Mouse (Mus musculus) CH12.LX (cell line): ENCODE results near the gene E130114P18Rik. TPM values are rescaled to one million over a fixed set of nuclear protein-coding genes. Genes with fewer than 3 reads are reported as not detected.

Experiments used
- DNase-seq: peaks from one replicate; pipeline ENCODE4 v3.0.0-alpha.2; 2013; ENCODE audit errors: extremely low read depth
- H3K27ac ChIP-seq: 2 replicates; pipeline ENCODE4 v1.5.1; 2012; ENCODE audit warnings: low read depth, mild to moderate bottlenecking, control low read depth, moderate library complexity; ENCODE audit not compliant: insufficient read depth
- H3K27me3 ChIP-seq: replicated peaks from 2 replicates; pipeline ENCODE3; 2012; ENCODE audit warnings: inconsistent platforms
- H3K36me3 ChIP-seq, 2 experiments: replicated peaks in 1 of 2; 2 replicates each; pipeline versions ENCODE3 to v1.6.1; 2012; ENCODE audit warnings: inconsistent platforms in 1 of 2, low read length in 1 of 2, mild to moderate bottlenecking in 1 of 2, mixed read lengths in 1 of 2, moderate library complexity in 1 of 2; ENCODE audit not compliant: control insufficient read depth in 1 of 2, insufficient read depth in 1 of 2
- H3K4me1 ChIP-seq, 2 experiments: 2 replicates each; pipeline ENCODE4 v1.6.1; 2012; ENCODE audit warnings: inconsistent platforms in 1 of 2, moderate library complexity in 1 of 2; ENCODE audit not compliant: insufficient read depth in 2 of 2, control insufficient read depth in 1 of 2
- H3K4me2 ChIP-seq: 2 replicates; pipeline ENCODE4 v1.6.1; 2012; ENCODE audit warnings: low read depth, mild to moderate bottlenecking, control low read depth; ENCODE audit not compliant: poor library complexity, insufficient read depth, severe bottlenecking
- H3K4me3 ChIP-seq, 3 experiments: fragments of 150-350 bp in 1 of 3; sonication (generic) in 1 of 3; replicated peaks in 1 of 3; 2 replicates each; pipeline versions ENCODE3 to v1.5.1; 2011 to 2012; ENCODE audit warnings: low read depth in 2 of 3, low read length in 2 of 3, mild to moderate bottlenecking in 2 of 3, moderate library complexity in 2 of 3, control low read depth in 1 of 3, improper control_type of control experiment in 1 of 3, inconsistent platforms in 1 of 3, mixed read lengths in 1 of 3; ENCODE audit not compliant: poor library complexity in 1 of 3
- H3K79me2 ChIP-seq: replicated peaks from 2 replicates; pipeline ENCODE4 v1.6.1; 2012; ENCODE audit warnings: mild to moderate bottlenecking, moderate library complexity; ENCODE audit not compliant: control insufficient read depth, poor library complexity, insufficient read depth, severe bottlenecking; ENCODE audit errors: extremely low read depth
- H3K9ac ChIP-seq: 2 replicates; pipeline ENCODE4 v1.6.1; 2012; ENCODE audit warnings: low read depth, mild to moderate bottlenecking, control low read depth, moderate library complexity; ENCODE audit not compliant: insufficient read depth
- H3K9me3 ChIP-seq: replicated peaks from 2 replicates; pipeline ENCODE3; 2012; ENCODE audit warnings: low read length, inconsistent platforms, mixed read lengths
- BHLHE40 ChIP-seq: IDR thresholded peaks from 2 replicates; pipeline ENCODE4 v1.6.1; 2011; ENCODE audit warnings: mild to moderate bottlenecking, low read depth, low read length, improper control_type of control experiment
- CHD2 ChIP-seq: IDR thresholded peaks from 2 replicates; pipeline ENCODE4 v1.6.1; 2011; ENCODE audit warnings: low read length, improper control_type of control experiment
- E2F4 ChIP-seq: IDR thresholded peaks from 2 replicates; pipeline ENCODE4 v1.6.1; 2011; ENCODE audit warnings: low read depth, low read length, improper control_type of control experiment; ENCODE audit not compliant: insufficient replicate concordance
- ELF1 ChIP-seq: IDR thresholded peaks from 2 replicates; pipeline ENCODE4 v1.6.1; 2014; ENCODE audit warnings: low read depth, mild to moderate bottlenecking, inconsistent platforms, low read length, improper control_type of control experiment
- EP300 ChIP-seq: IDR thresholded peaks from 2 replicates; pipeline ENCODE4 v1.6.1; 2011; ENCODE audit warnings: low read length, improper control_type of control experiment
- GABPA ChIP-seq: IDR thresholded peaks from 2 replicates; pipeline ENCODE4 v1.6.1; 2012; ENCODE audit warnings: low read depth, low read length, improper control_type of control experiment, inconsistent platforms; ENCODE audit not compliant: insufficient replicate concordance
- JUND ChIP-seq: conservative IDR thresholded peaks from 2 replicates; pipeline ENCODE4 v1.6.1; 2011; ENCODE audit warnings: low read depth, low read length, improper control_type of control experiment
- MEF2A ChIP-seq: IDR thresholded peaks from 2 replicates; pipeline ENCODE4 v1.6.1; 2014; ENCODE audit warnings: low read depth, mild to moderate bottlenecking, inconsistent platforms, low read length, improper control_type of control experiment, borderline replicate concordance
- MXI1 ChIP-seq: IDR thresholded peaks from 2 replicates; pipeline ENCODE4 v1.6.1; 2011; ENCODE audit warnings: mild to moderate bottlenecking, low read depth, low read length, improper control_type of control experiment
- MYC ChIP-seq: IDR thresholded peaks from 2 replicates; pipeline ENCODE4 v1.6.1; 2011; ENCODE audit warnings: low read depth, mild to moderate bottlenecking, improper control_type of control experiment, low read length
- NELFE ChIP-seq: IDR thresholded peaks from 2 replicates; pipeline ENCODE4 v1.6.1; 2011; ENCODE audit warnings: low read depth, low read length, improper control_type of control experiment
- POLR2A ChIP-seq: IDR thresholded peaks from 2 replicates; pipeline ENCODE4 v1.6.1; 2011; ENCODE audit warnings: low read depth, mild to moderate bottlenecking, improper control_type of control experiment, low read length
- POLR2AphosphoS2 ChIP-seq: IDR thresholded peaks from 2 replicates; pipeline ENCODE4 v1.6.1; 2011; ENCODE audit warnings: low read depth, low read length, improper control_type of control experiment
- RCOR1 ChIP-seq: conservative IDR thresholded peaks from 2 replicates; pipeline ENCODE4 v1.6.1; 2012; ENCODE audit warnings: low read depth, mild to moderate bottlenecking, inconsistent platforms, low read length, improper control_type of control experiment
- SMC3 ChIP-seq: IDR thresholded peaks from 2 replicates; pipeline ENCODE4 v1.6.1; 2011; ENCODE audit warnings: low read depth, low read length, improper control_type of control experiment
- TBP ChIP-seq: conservative IDR thresholded peaks from 2 replicates; pipeline ENCODE4 v1.6.1; 2011; ENCODE audit warnings: low read depth, low read length, improper control_type of control experiment
- TCF12 ChIP-seq: IDR thresholded peaks from 2 replicates; pipeline ENCODE4 v1.6.1; 2014; ENCODE audit warnings: low read depth, mild to moderate bottlenecking, inconsistent platforms, low read length, improper control_type of control experiment
- UBTF ChIP-seq: IDR thresholded peaks from 2 replicates; pipeline ENCODE4 v1.6.1; 2012; ENCODE audit warnings: low read depth, mild to moderate bottlenecking, inconsistent platforms, low read length, improper control_type of control experiment, moderate library complexity
- USF2 ChIP-seq: conservative IDR thresholded peaks from 2 replicates; pipeline ENCODE4 v1.6.1; 2011; ENCODE audit warnings: low read depth, low read length, improper control_type of control experiment
- ZC3H11A ChIP-seq: IDR thresholded peaks from 2 replicates; pipeline ENCODE4 v1.6.1; 2012; ENCODE audit warnings: low read depth, mild to moderate bottlenecking, inconsistent platforms, low read length, improper control_type of control experiment
- ZMIZ1 ChIP-seq: IDR thresholded peaks from 2 replicates; pipeline ENCODE4 v1.6.1; 2012; ENCODE audit warnings: low read depth, mild to moderate bottlenecking, inconsistent platforms, low read length, improper control_type of control experiment
- dilution Hi-C: fragments of 300-500 bp; cut with MboI; formaldehyde crosslinking; loops from 2 replicates; pipeline ENCODE4 v1.14.3; 2020; ENCODE audit warnings: low sequenced_read_pairs; ENCODE audit not compliant: extremely low pct_unique_long_range_greater_than_20kb, extremely low pct_ligation_motif_present
- in situ Hi-C: fragments of 300-500 bp; cut with MboI; formaldehyde crosslinking; loops from 3 replicates; pipeline ENCODE4 v1.14.3; 2019; ENCODE audit warnings: low sequenced_read_pairs, low pct_ligation_motif_present, low pct_unique_long_range_greater_than_20kb, mixed read lengths
- polyA plus RNA-seq: library from polyadenylated mRNA; unstranded; fragments of >175 nt; gene quantifications from 2 replicates; pipeline ENCODE4 v1.2.1, GENCODE M21; 2012; ENCODE audit warnings: low read depth; ENCODE audit not compliant: insufficient read length
- total RNA-seq, 2 experiments: library from RNA; depleted of rRNA; stranded (reverse); fragments of 300-350 nt in 1 of 2; fragments of >200 nt in 1 of 2; gene quantifications; 2 replicates each; pipeline ENCODE4 v1.2.3; 2012 to 2014

The E130114P18Rik gene
- total and polyA plus RNA-seq, 3 experiments, result not detected

DNA sequence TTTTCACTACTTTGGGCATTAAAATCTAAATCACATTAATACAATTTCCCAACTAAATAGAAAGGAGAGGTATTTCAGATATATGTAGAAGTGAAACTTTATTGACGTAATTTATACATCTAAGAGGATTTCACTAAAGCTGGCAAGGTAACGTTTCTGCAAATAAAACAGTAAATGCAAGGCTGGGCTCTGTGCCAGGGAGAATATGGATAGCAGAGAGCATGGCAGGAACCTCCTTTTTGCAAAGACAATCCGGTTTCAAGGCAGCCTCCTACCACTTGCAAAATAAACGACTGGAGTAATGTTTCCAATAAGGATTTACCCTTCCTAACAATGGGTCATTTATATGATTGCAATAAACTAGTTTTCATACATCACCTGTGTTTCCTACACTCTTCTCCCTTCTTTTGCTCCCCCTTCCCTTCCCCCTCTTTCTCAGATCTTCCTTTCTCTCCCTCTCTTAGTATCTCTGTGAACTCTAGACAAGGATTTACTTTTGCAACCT lies 3.4 kb downstream of the E130114P18Rik start:
- dilution Hi-C loops, result no loop called here
- no peak overlapping the region for H3K9ac ChIP-seq
- no peak for DNase-seq
- no peak overlapping the region for H3K27ac ChIP-seq
- no peaks in the 10 kb centered on the region for H3K27me3 ChIP-seq
- H3K9me3 ChIP-seq, result peaks cover 60% of the 10 kb centered on the region
- H3K36me3 ChIP-seq, result no peaks in the 10 kb centered on the region
- no peak for TF ChIP-seq POLR2A
- TF ChIP-seq SMC3, result no peak
- no peak for TF ChIP-seq ELF1
- no peak for TF ChIP-seq UBTF
- TF ChIP-seq TCF12, result no peak
- no peak for TF ChIP-seq E2F4
- no peak for TF ChIP-seq RCOR1
- TF ChIP-seq MEF2A, result no peak
- no peak for TF ChIP-seq USF2
- TF ChIP-seq TBP, result no peak
- TF ChIP-seq JUND, result no peak
- no peak for TF ChIP-seq ZC3H11A
- no peak for TF ChIP-seq ZMIZ1
- no peak for TF ChIP-seq BHLHE40
- no peak overlapping the region for H3K4me3 ChIP-seq
- no peaks in the 10 kb centered on the region for H3K79me2 ChIP-seq
- in situ Hi-C loops, result no loop called here
- no peak overlapping the region for H3K4me2 ChIP-seq
- H3K4me1 ChIP-seq, result no peaks in the 10 kb centered on the region

DNA sequence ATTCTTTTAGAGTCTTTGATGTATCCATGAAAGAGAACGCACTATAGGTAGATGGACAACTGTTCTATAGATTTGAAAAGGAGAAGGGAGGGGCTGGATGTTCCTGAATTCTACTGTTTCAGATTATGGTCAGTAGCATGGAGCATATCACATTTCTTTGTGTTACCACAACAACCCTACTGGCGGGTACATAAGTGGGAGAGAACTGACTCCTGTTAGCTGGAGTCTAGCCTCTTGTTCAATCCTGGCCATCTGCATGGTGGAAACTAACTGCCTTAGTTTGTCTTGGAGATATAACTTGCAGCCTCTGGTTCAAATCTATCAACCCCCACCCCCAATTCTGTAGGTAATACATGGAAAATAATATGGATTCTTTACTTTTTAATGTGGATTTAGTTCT lies 4.1 kb downstream of the E130114P18Rik start:
- TF ChIP-seq GABPA (no peak), MYC (no peak), JUND (no peak), CHD2 (no peak), POLR2A (no peak), POLR2AphosphoS2 (no peak), EP300 (no peak), NELFE (no peak), MXI1 (no peak)
- Histone ChIP-seq H3K4me3 (no peak overlapping the region), H3K79me2 (no peaks in the 10 kb centered on the region), H3K27ac (no peak overlapping the region), H3K36me3 (no peaks in the 10 kb centered on the region), H3K9me3 (peaks cover 59% of the 10 kb centered on the region), H3K4me2 (no peak overlapping the region), H3K4me1 (no peaks in the 10 kb centered on the region), H3K9ac (no peak overlapping the region), H3K27me3 (no peaks in the 10 kb centered on the region)
- dilution Hi-C loops (no loop called here), in situ Hi-C loops (no loop called here)
- no peak for DNase-seq
